Mouse (Mus musculus): ENCODE data around the gene Perp. TPM values are rescaled to one million over a fixed set of nuclear protein-coding genes. Genes with fewer than 3 reads are reported as not detected.
A peak's percentile ranks its signal among the peaks of the same experiment; 100 is the strongest.

Perp gene
- 5.4 and 7.1 TPM in 2 replicates for polyA plus RNA-seq (2015; fragmentation: Nextera tagmentation; extraction: Ambion mirVana)

- Histone ChIP-seq H3K9ac (replicated peaks; ENCODE audit: low read depth, low read length) (peak within 1 kb of the TSS; percentile 59), H3K9me3 (ENCODE audit: control insufficient read depth, low read length) (no peaks in the 10 kb centered on the region), H3K36me3 (ENCODE audit: control insufficient read depth, insufficient read depth) (no peaks in the 10 kb centered on the region), H3K4me3 (replicated peaks; ENCODE audit: low read length) (peak within 1 kb of the TSS; percentile 56), H3K4me2 (ENCODE audit: low read length) (peak within 1 kb of the TSS; percentile 97), H3K27me3 (replicated peaks; ENCODE audit: control insufficient read depth, insufficient read depth, low read length) (peaks cover 15% of the 10 kb centered on the region), H3K4me1 (replicated peaks; ENCODE audit: control insufficient read depth, insufficient read depth, low read length) (peaks cover 9% of the 10 kb centered on the region), H3K27ac (ENCODE audit: low read length) (no peak within 1 kb of the TSS)
- ATAC-seq, result peak; percentile 83
- 3% methylated on average over 51 of the region's 54 CpGs for WGBS
Measured at GRCm38 (mm10) chr10:18844441-18845286, at the start of gene Perp. Gene Perp (plus strand): TSS chr10:18845020.

- no peak overlapping the region for H3K9ac ChIP-seq (replicated peaks; ENCODE audit: low read depth, low read length)
- peaks cover 14% of the 10 kb centered on the region for H3K4me1 ChIP-seq (replicated peaks; ENCODE audit: control insufficient read depth, insufficient read depth, low read length)
- no peaks in the 10 kb centered on the region for H3K27me3 ChIP-seq (replicated peaks; ENCODE audit: control insufficient read depth, insufficient read depth, low read length)
- ATAC-seq, result no peak
- H3K27ac ChIP-seq (ENCODE audit: low read length), result no peak overlapping the region
- no peak overlapping the region for H3K4me3 ChIP-seq (replicated peaks; ENCODE audit: low read length)
- 92% methylated on average over 2 of the region's 2 CpGs for WGBS
- H3K36me3 ChIP-seq (ENCODE audit: control insufficient read depth, insufficient read depth), result no peaks in the 10 kb centered on the region
- no peaks in the 10 kb centered on the region for H3K9me3 ChIP-seq (ENCODE audit: control insufficient read depth, low read length)
- no peak overlapping the region for H3K4me2 ChIP-seq (ENCODE audit: low read length)
Measured at GRCm38 (mm10) chr10:18811751-18812150, 33.1 kb upstream of the Perp start.

- Histone ChIP-seq H3K4me2 (ENCODE audit: low read length) (no peak overlapping the region), H3K9ac (replicated peaks; ENCODE audit: low read depth, low read length) (no peak overlapping the region), H3K27me3 (replicated peaks; ENCODE audit: control insufficient read depth, insufficient read depth, low read length) (no peaks in the 10 kb centered on the region), H3K27ac (ENCODE audit: low read length) (no peak overlapping the region), H3K4me1 (replicated peaks; ENCODE audit: control insufficient read depth, insufficient read depth, low read length) (peaks cover 14% of the 10 kb centered on the region), H3K4me3 (replicated peaks; ENCODE audit: low read length) (no peak overlapping the region), H3K36me3 (ENCODE audit: control insufficient read depth, insufficient read depth) (no peaks in the 10 kb centered on the region), H3K9me3 (ENCODE audit: control insufficient read depth, low read length) (no peaks in the 10 kb centered on the region)
- ATAC-seq, result peak; percentile 98
- WGBS, result 21% methylated on average over 5 of the region's 5 CpGs
Measured at GRCm38 (mm10) chr10:18816560-18816959, 28.3 kb upstream of the Perp start.

- H3K4me3 ChIP-seq (replicated peaks; ENCODE audit: low read length), result no peak overlapping the region
- H3K36me3 ChIP-seq (ENCODE audit: control insufficient read depth, insufficient read depth), result no peaks in the 10 kb centered on the region
- no peaks in the 10 kb centered on the region for H3K9me3 ChIP-seq (ENCODE audit: control insufficient read depth, low read length)
- no peak overlapping the region for H3K4me2 ChIP-seq (ENCODE audit: low read length)
- H3K9ac ChIP-seq (replicated peaks; ENCODE audit: low read depth, low read length), result no peak overlapping the region
- no peak overlapping the region for H3K27ac ChIP-seq (ENCODE audit: low read length)
- H3K4me1 ChIP-seq (replicated peaks; ENCODE audit: control insufficient read depth, insufficient read depth, low read length), result no peaks in the 10 kb centered on the region
- no peak for ATAC-seq
- no peaks in the 10 kb centered on the region for H3K27me3 ChIP-seq (replicated peaks; ENCODE audit: control insufficient read depth, insufficient read depth, low read length)
Measured at GRCm38 (mm10) chr10:18825143-18825542, 19.7 kb upstream of the Perp start.

- WGBS, result 80% methylated on average over 2 of the region's 2 CpGs
- H3K27ac ChIP-seq (ENCODE audit: low read length), result no peak overlapping the region
- H3K4me2 ChIP-seq (ENCODE audit: low read length), result no peak overlapping the region
- no peaks in the 10 kb centered on the region for H3K9me3 ChIP-seq (ENCODE audit: control insufficient read depth, low read length)
- no peaks in the 10 kb centered on the region for H3K27me3 ChIP-seq (replicated peaks; ENCODE audit: control insufficient read depth, insufficient read depth, low read length)
- H3K4me3 ChIP-seq (replicated peaks; ENCODE audit: low read length), result no peak overlapping the region
- no peak overlapping the region for H3K9ac ChIP-seq (replicated peaks; ENCODE audit: low read depth, low read length)
- no peaks in the 10 kb centered on the region for H3K36me3 ChIP-seq (ENCODE audit: control insufficient read depth, insufficient read depth)
- no peak for ATAC-seq
- H3K4me1 ChIP-seq (replicated peaks; ENCODE audit: control insufficient read depth, insufficient read depth, low read length), result no peaks in the 10 kb centered on the region
Measured at GRCm38 (mm10) chr10:18826107-18826506, 18.7 kb upstream of the Perp start.

- H3K9ac ChIP-seq (replicated peaks; ENCODE audit: low read depth, low read length), result no peak overlapping the region
- no peak for ATAC-seq
- WGBS, result 37% methylated on average over 2 of the region's 2 CpGs
Measured at GRCm38 (mm10) chr10:18827936-18828335, 16.9 kb upstream of the Perp start.

GRCm38 (mm10) chr10:18830359-18830758 is 14.5 kb upstream of the Perp start:
- H3K36me3 ChIP-seq (ENCODE audit: control insufficient read depth, insufficient read depth), result no peaks in the 10 kb centered on the region
- H3K4me3 ChIP-seq (replicated peaks; ENCODE audit: low read length), result no peak overlapping the region
- H3K9me3 ChIP-seq (ENCODE audit: control insufficient read depth, low read length), result no peaks in the 10 kb centered on the region
- no peak for ATAC-seq
- no peak overlapping the region for H3K4me2 ChIP-seq (ENCODE audit: low read length)
- no peaks in the 10 kb centered on the region for H3K4me1 ChIP-seq (replicated peaks; ENCODE audit: control insufficient read depth, insufficient read depth, low read length)
- no peak overlapping the region for H3K9ac ChIP-seq (replicated peaks; ENCODE audit: low read depth, low read length)
- H3K27me3 ChIP-seq (replicated peaks; ENCODE audit: control insufficient read depth, insufficient read depth, low read length), result no peaks in the 10 kb centered on the region
- no peak overlapping the region for H3K27ac ChIP-seq (ENCODE audit: low read length)
- WGBS, result 81% methylated on average over 4 of the region's 4 CpGs

More at GRCm38 (mm10) chr10:18827936-18828335, 16.9 kb upstream of the Perp start:
- Histone ChIP-seq H3K27ac (ENCODE audit: low read length) (no peak overlapping the region), H3K4me1 (replicated peaks; ENCODE audit: control insufficient read depth, insufficient read depth, low read length) (no peaks in the 10 kb centered on the region), H3K27me3 (replicated peaks; ENCODE audit: control insufficient read depth, insufficient read depth, low read length) (no peaks in the 10 kb centered on the region), H3K9me3 (ENCODE audit: control insufficient read depth, low read length) (no peaks in the 10 kb centered on the region), H3K4me3 (replicated peaks; ENCODE audit: low read length) (no peak overlapping the region), H3K36me3 (ENCODE audit: control insufficient read depth, insufficient read depth) (no peaks in the 10 kb centered on the region), H3K4me2 (ENCODE audit: low read length) (no peak overlapping the region)

- ATAC-seq, result no peak
- H3K27ac ChIP-seq (ENCODE audit: low read length), result no peak overlapping the region
- no peak overlapping the region for H3K9ac ChIP-seq (replicated peaks; ENCODE audit: low read depth, low read length)
- no peaks in the 10 kb centered on the region for H3K27me3 ChIP-seq (replicated peaks; ENCODE audit: control insufficient read depth, insufficient read depth, low read length)
- H3K4me3 ChIP-seq (replicated peaks; ENCODE audit: low read length), result no peak overlapping the region
- H3K9me3 ChIP-seq (ENCODE audit: control insufficient read depth, low read length), result no peaks in the 10 kb centered on the region
- H3K36me3 ChIP-seq (ENCODE audit: control insufficient read depth, insufficient read depth), result no peaks in the 10 kb centered on the region
- H3K4me2 ChIP-seq (ENCODE audit: low read length), result no peak overlapping the region
- WGBS, result 62% methylated on average over 7 of the region's 7 CpGs
- no peaks in the 10 kb centered on the region for H3K4me1 ChIP-seq (replicated peaks; ENCODE audit: control insufficient read depth, insufficient read depth, low read length)
Measured at GRCm38 (mm10) chr10:18831823-18832222, 13.0 kb upstream of the Perp start.

GRCm38 (mm10) chr10:18834389-18834788 is 10.4 kb upstream of the Perp start:
- WGBS, result 57% methylated on average over 2 of the region's 2 CpGs
- H3K36me3 ChIP-seq (ENCODE audit: control insufficient read depth, insufficient read depth), result no peaks in the 10 kb centered on the region
- no peak for ATAC-seq

More at GRCm38 (mm10) chr10:18834389-18834788, 10.4 kb upstream of the Perp start:
- Histone ChIP-seq H3K27ac (ENCODE audit: low read length) (no peak overlapping the region), H3K9ac (replicated peaks; ENCODE audit: low read depth, low read length) (no peak overlapping the region), H3K27me3 (replicated peaks; ENCODE audit: control insufficient read depth, insufficient read depth, low read length) (no peaks in the 10 kb centered on the region), H3K9me3 (ENCODE audit: control insufficient read depth, low read length) (no peaks in the 10 kb centered on the region), H3K4me2 (ENCODE audit: low read length) (no peak overlapping the region), H3K4me1 (replicated peaks; ENCODE audit: control insufficient read depth, insufficient read depth, low read length) (no peaks in the 10 kb centered on the region), H3K4me3 (replicated peaks; ENCODE audit: low read length) (no peak overlapping the region)
